Mouse (Mus musculus) kidney, postnatal 0 days (tissue): ENCODE measurements around the gene Rev1. TPM values are rescaled to one million over a fixed set of nuclear protein-coding genes. Genes with fewer than 3 reads are reported as not detected.

Experiments
- ATAC-seq: fragments of 200-750 bp; cut with Nextera tagmentation; replicated peaks from 2 replicates; pipeline ENCODE4 v1.8.0; 2017; ENCODE audit warnings: low read depth, moderate number of reproducible peaks, moderate TSS enrichment, moderate library complexity; ENCODE audit not compliant: low FRiP score
- DNase-seq: peaks from one replicate; pipeline ENCODE4 v3.0.0-alpha.2; 2016; ENCODE audit warnings: low spot score
- H3K27ac ChIP-seq: fragments of 300-500 bp; sonication (generic); 2 replicates; pipeline ENCODE4 v1.5.1; 2014; ENCODE audit warnings: mild to moderate bottlenecking
- H3K27me3 ChIP-seq: fragments of 300-500 bp; sonication (generic); 2 replicates; pipeline ENCODE4 v1.6.1; 2014; ENCODE audit warnings: low read length, mixed read lengths; ENCODE audit not compliant: insufficient read depth
- H3K36me3 ChIP-seq: fragments of 300-500 bp; sonication (generic); 2 replicates; pipeline ENCODE4 v1.6.1; 2014; ENCODE audit warnings: low read length, mixed read lengths; ENCODE audit not compliant: insufficient read depth
- H3K4me1 ChIP-seq: fragments of 300-500 bp; sonication (generic); replicated peaks from 2 replicates; pipeline ENCODE4 v1.6.1; 2014; ENCODE audit warnings: antibody characterized with exemption, low read length, mixed read lengths; ENCODE audit not compliant: insufficient read depth
- H3K4me2 ChIP-seq: fragments of 300-500 bp; sonication (generic); 2 replicates; pipeline ENCODE4 v1.6.1; 2014; ENCODE audit warnings: mild to moderate bottlenecking, low read length, moderate library complexity, mixed read lengths
- H3K4me3 ChIP-seq: fragments of 300-500 bp; sonication (generic); replicated peaks from 2 replicates; pipeline ENCODE4 v1.5.1; 2014; ENCODE audit warnings: low read depth, low read length
- H3K9ac ChIP-seq: fragments of 300-500 bp; sonication (generic); 2 replicates; pipeline ENCODE4 v1.6.1; 2014; ENCODE audit warnings: low read depth, low read length
- H3K9me3 ChIP-seq: fragments of 300-500 bp; sonication (generic); replicated peaks from 2 replicates; pipeline ENCODE4 v1.6.1; 2016; ENCODE audit warnings: low read length, inconsistent platforms, mixed read lengths
- CTCF ChIP-seq: IDR thresholded peaks from 2 replicates; pipeline ENCODE4 v1.5.1; 2016; ENCODE audit warnings: antibody characterized with exemption, low read depth, mild to moderate bottlenecking, moderate library complexity
- WGBS: fragments of 180-500 bp; shearing (Covaris S2); extraction: QIAGEN DNeasy Blood & Tissue Kit; methylation state at CpG from one replicate; pipeline ENCODE4 v1.1.7; 2014; 5-methylcytosine and 5-hydroxymethylcytosine counted together
- polyA plus RNA-seq: library from polyadenylated mRNA; unstranded; fragments of >200 nt; fragmentation: Nextera tagmentation; extraction: Ambion mirVana; gene quantifications from 2 replicates; pipeline ENCODE4 v1.2.1, GENCODE M21; 2015

Rev1 gene
- polyA plus RNA-seq, 1 experiment from 2014 or later = 12.5 TPM

- H3K27me3 ChIP-seq = no peaks in the 10 kb centered on the region
- WGBS = 67% methylated on average over 4 of the region's 4 CpGs
- TF ChIP-seq CTCF = no peak
- no peak overlapping the region for H3K9ac ChIP-seq
- H3K27ac ChIP-seq = no peak overlapping the region
- H3K4me2 ChIP-seq = no peak overlapping the region
- H3K4me3 ChIP-seq = no peak overlapping the region
- no peaks in the 10 kb centered on the region for H3K4me1 ChIP-seq
- peaks cover 73% of the 10 kb centered on the region for H3K36me3 ChIP-seq
- no peak for DNase-seq
- no peak for ATAC-seq
- H3K9me3 ChIP-seq = no peaks in the 10 kb centered on the region
Observed at GRCm38 (mm10) chr1:38049562-38049961, 80.0 kb downstream of the Rev1 start.

GRCm38 (mm10) chr1:38048121-38048520 lies 81.5 kb downstream of the Rev1 start:
- H3K27ac ChIP-seq = no peak overlapping the region
- peaks cover 61% of the 10 kb centered on the region for H3K36me3 ChIP-seq
- no peak overlapping the region for H3K4me2 ChIP-seq
- WGBS = 87% methylated on average over 3 of the region's 3 CpGs
- no peaks in the 10 kb centered on the region for H3K27me3 ChIP-seq
- H3K9ac ChIP-seq = no peak overlapping the region
- H3K4me1 ChIP-seq = no peaks in the 10 kb centered on the region
- ATAC-seq (no peak), DNase-seq (no peak)
- H3K4me3 ChIP-seq = no peak overlapping the region
- no peak for TF ChIP-seq CTCF
- H3K9me3 ChIP-seq = no peaks in the 10 kb centered on the region

- 95% methylated on average over 2 of the region's 2 CpGs for WGBS
- H3K36me3 ChIP-seq = peaks cover 55% of the 10 kb centered on the region
- no peaks in the 10 kb centered on the region for H3K9me3 ChIP-seq
- no peak overlapping the region for H3K27ac ChIP-seq
- H3K4me3 ChIP-seq = no peak overlapping the region
- H3K4me1 ChIP-seq = no peaks in the 10 kb centered on the region
- no peak for DNase-seq
- no peak overlapping the region for H3K9ac ChIP-seq
- H3K4me2 ChIP-seq = no peak overlapping the region
- H3K27me3 ChIP-seq = no peaks in the 10 kb centered on the region
- ATAC-seq = no peak
- no peak for TF ChIP-seq CTCF
Observed at GRCm38 (mm10) chr1:38038898-38039297, 90.7 kb downstream of the Rev1 start.

- DNase-seq (no peak), ATAC-seq (no peak)
- Histone ChIP-seq H3K9ac (no peak overlapping the region), H3K36me3 (peaks cover 57% of the 10 kb centered on the region), H3K9me3 (no peaks in the 10 kb centered on the region), H3K4me2 (no peak overlapping the region), H3K27me3 (no peaks in the 10 kb centered on the region), H3K4me3 (no peak overlapping the region), H3K4me1 (no peaks in the 10 kb centered on the region), H3K27ac (no peak overlapping the region)
- 92% methylated on average over 5 of the region's 5 CpGs for WGBS
- no peak for TF ChIP-seq CTCF
Observed at GRCm38 (mm10) chr1:38037375-38037774, 92.2 kb downstream of the Rev1 start.

GRCm38 (mm10) chr1:38035521-38035920 lies 94.1 kb downstream of the Rev1 start:
- Histone ChIP-seq H3K27ac (no peak overlapping the region), H3K4me1 (no peaks in the 10 kb centered on the region), H3K4me3 (no peak overlapping the region), H3K9ac (no peak overlapping the region), H3K4me2 (no peak overlapping the region), H3K27me3 (no peaks in the 10 kb centered on the region), H3K36me3 (peaks cover 54% of the 10 kb centered on the region), H3K9me3 (no peaks in the 10 kb centered on the region)
- TF ChIP-seq CTCF = no peak
- ATAC-seq = no peak
- 90% methylated on average over 4 of the region's 4 CpGs for WGBS
- DNase-seq = no peak

GRCm38 (mm10) chr1:38031391-38031790 lies 98.2 kb downstream of the Rev1 start:
- no peak overlapping the region for H3K4me2 ChIP-seq
- H3K36me3 ChIP-seq = peaks cover 34% of the 10 kb centered on the region
- H3K4me1 ChIP-seq = no peaks in the 10 kb centered on the region
- H3K9ac ChIP-seq = no peak overlapping the region
- no peak for TF ChIP-seq CTCF
- no peaks in the 10 kb centered on the region for H3K27me3 ChIP-seq
- DNase-seq = no peak
- no peak for ATAC-seq
- WGBS = 78% methylated on average over 5 of the region's 5 CpGs
- no peak overlapping the region for H3K4me3 ChIP-seq
- H3K9me3 ChIP-seq = no peaks in the 10 kb centered on the region
- H3K27ac ChIP-seq = no peak overlapping the region

- ATAC-seq (no peak), DNase-seq (no peak)
- Histone ChIP-seq H3K27me3 (no peaks in the 10 kb centered on the region), H3K4me3 (no peak overlapping the region), H3K4me2 (no peak overlapping the region), H3K9ac (no peak overlapping the region), H3K9me3 (no peaks in the 10 kb centered on the region), H3K4me1 (no peaks in the 10 kb centered on the region), H3K27ac (no peak overlapping the region), H3K36me3 (peaks cover 26% of the 10 kb centered on the region)
- 91% methylated on average over 7 of the region's 7 CpGs for WGBS
- TF ChIP-seq CTCF = no peak
Observed at GRCm38 (mm10) chr1:38027301-38027700, 102.3 kb downstream of the Rev1 start.
